9 mouse cellular contexts compared by ENCODE assay signal in the genomic region with DNA sequence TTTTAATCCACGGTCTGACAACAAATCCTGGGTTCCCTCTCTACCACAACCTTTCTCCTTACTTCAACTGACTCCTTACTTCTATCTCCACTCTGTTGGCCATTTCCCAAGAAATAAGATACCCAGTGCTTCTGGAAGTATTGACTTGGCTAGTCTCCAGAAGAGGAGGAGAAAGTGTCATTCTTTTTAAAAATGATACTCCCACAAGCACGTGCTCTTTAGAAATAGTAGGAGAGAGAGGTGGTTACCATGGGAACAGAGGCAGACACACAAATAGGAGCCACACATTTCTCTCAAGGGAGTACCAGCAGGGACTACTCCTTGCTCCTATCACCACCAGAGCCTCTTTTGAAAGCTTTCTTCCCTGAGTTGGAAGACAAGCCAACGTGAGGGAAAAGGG.
A peak's percentile ranks its signal among the peaks of the same experiment; 100 is the strongest.
DNase-seq lines count a peak whose midpoint lies in the region; ATAC-seq and TF ChIP-seq lines count a peak whose summit lies in the region.
"Had no signal": no experiment of that assay in that cellular context is flagged by ENCODE, and none has a peak within 500 bp of the region (broad histone marks: within the 10 kb centered on the region; RNA-seq: fewer than 3 reads in every experiment).

No protein-coding gene starts in this region.

- 10% methylated on average over 3 of the region's 3 CpGs for WGBS in kidney, embryonic 15.5 days
- WGBS in hindbrain, embryonic 16.5 days, result 18% methylated on average over 3 of the region's 3 CpGs
- 51% methylated on average over 3 of the region's 3 CpGs for WGBS in liver, embryonic 11.5 days

- peaks cover 48% of the 10 kb centered on the region for H3K4me1 ChIP-seq in kidney, embryonic 15.5 days
- peaks cover 25% of the 10 kb centered on the region for H3K4me1 ChIP-seq in cortical plate, adult 2 months (ENCODE audit: control insufficient read depth, insufficient read depth, low read length)
- peaks cover 36% of the 10 kb centered on the region for H3K4me1 ChIP-seq in hindbrain, embryonic 16.5 days (ENCODE audit: control insufficient read depth, insufficient read depth, low read depth, low read length)
- no peaks in the 10 kb centered on the region; the same call in 1 of the 2 replicates for H3K4me1 ChIP-seq in liver, embryonic 11.5 days (replicated peaks; ENCODE audit: control insufficient read depth, insufficient read depth, low read length)

- H3K4me2 ChIP-seq in kidney, embryonic 15.5 days, result no peak overlapping the region; the same call in 1 of the 2 replicates
- H3K4me2 ChIP-seq in hindbrain, embryonic 16.5 days (ENCODE audit: low read length), result no peak overlapping the region
- no peak overlapping the region for H3K4me2 ChIP-seq in liver, embryonic 11.5 days

- H3K4me3 ChIP-seq in kidney, embryonic 15.5 days (replicated peaks), result no peak overlapping the region
- H3K4me3 ChIP-seq in cortical plate, adult 2 months (ENCODE audit: insufficient read depth, low read length), result no peak overlapping the region
- H3K4me3 ChIP-seq in hindbrain, embryonic 16.5 days (ENCODE audit: low read length), result no peak overlapping the region
- H3K4me3 ChIP-seq in liver, embryonic 11.5 days (ENCODE audit: low read depth, low read length), result no peak overlapping the region

- peak; percentile 60 for ATAC-seq in kidney, embryonic 15.5 days (replicated peaks; ENCODE audit: low FRiP score)
- ATAC-seq in hindbrain, embryonic 16.5 days, result peak; percentile 66; the same call in 1 of the 2 replicates
- no peak for ATAC-seq in liver, embryonic 11.5 days (replicated peaks; ENCODE audit: low FRiP score)
- ATAC-seq: intestine, embryonic 16.5 days had no signal

- no peaks in the 10 kb centered on the region for H3K9me3 ChIP-seq in kidney, embryonic 15.5 days (replicated peaks)
- no peaks in the 10 kb centered on the region for H3K9me3 ChIP-seq in hindbrain, embryonic 16.5 days (ENCODE audit: control insufficient read depth, low read length)
- H3K9me3 ChIP-seq in liver, embryonic 11.5 days (ENCODE audit: control insufficient read depth, low read length), result no peaks in the 10 kb centered on the region

- no peak for DNase-seq in kidney, postnatal 36 days
- peak; percentile 49 for DNase-seq in Muller cell, postnatal 12 days (ENCODE audit: inconsistent ontology term)
- DNase-seq in B cell, adult 2 months, result no peak
- no peak for DNase-seq in adrenal gland, postnatal 14 days
- DNase-seq in liver, embryonic 11.5 days (ENCODE audit: low spot score), result no peak

- TF ChIP-seq CTCF in cortical plate, adult 2 months (IDR thresholded peaks at IDR 0.05; ENCODE audit: extremely low read depth, insufficient read depth, low read length), result no peak

- no peak overlapping the region for H3K9ac ChIP-seq in kidney, embryonic 15.5 days
- no peak overlapping the region for H3K9ac ChIP-seq in hindbrain, embryonic 16.5 days (ENCODE audit: low read depth, low read length)
- H3K9ac ChIP-seq in liver, embryonic 11.5 days (ENCODE audit: low read depth, low read length), result no peak overlapping the region

- no peaks in the 10 kb centered on the region for H3K27me3 ChIP-seq in kidney, embryonic 15.5 days
- H3K27me3 ChIP-seq in hindbrain, embryonic 16.5 days (replicated peaks; ENCODE audit: control insufficient read depth, insufficient read depth, low read length), result no peaks in the 10 kb centered on the region
- H3K27me3 ChIP-seq in liver, embryonic 11.5 days (replicated peaks; ENCODE audit: control insufficient read depth, insufficient read depth, low read length), result no peaks in the 10 kb centered on the region

- H3K27ac ChIP-seq in kidney, embryonic 15.5 days, result peak overlapping the region; percentile 70
- 0 out of 2 replicates have a peak overlapping the region, but pooled peaks have one; percentile 10 for H3K27ac ChIP-seq in cortical plate, adult 2 months (ENCODE audit: insufficient read depth, low read length)
- H3K27ac ChIP-seq in hindbrain, embryonic 16.5 days (ENCODE audit: low read depth, low read length), result peak overlapping the region; percentile 62; the same call in 1 of the 2 replicates
- H3K27ac ChIP-seq in liver, embryonic 11.5 days (ENCODE audit: low read depth, low read length), result no peak overlapping the region

- H3K36me3 ChIP-seq in kidney, embryonic 15.5 days, result no peaks in the 10 kb centered on the region
- no peaks in the 10 kb centered on the region for H3K36me3 ChIP-seq in hindbrain, embryonic 16.5 days (ENCODE audit: control insufficient read depth, insufficient read depth, low read length)
- no peaks in the 10 kb centered on the region for H3K36me3 ChIP-seq in liver, embryonic 11.5 days (ENCODE audit: control insufficient read depth, insufficient read depth, low read length)

- no peak for TF ChIP-seq POLR2A in cortical plate, adult 2 months (IDR thresholded peaks at IDR 0.05; ENCODE audit: extremely low read depth, insufficient read depth, low read length)
